Mouse (Mus musculus) stomach, postnatal 0 days (tissue): ENCODE measurements around the gene Tmprss6. TPM values are rescaled to one million over a fixed set of nuclear protein-coding genes. Genes with fewer than 3 reads are reported as not detected.

ENCODE experiments used
- ATAC-seq: fragments of 200-750 bp; cut with Nextera tagmentation; 2 replicates; pipeline ENCODE4 v1.8.0; 2017; ENCODE audit not compliant: low FRiP score, low TSS enrichment
- DNase-seq: peaks from one replicate; pipeline ENCODE4 v3.0.0-alpha.2; 2016; ENCODE audit warnings: low spot score
- H3K27ac ChIP-seq: fragments of 300-500 bp; sonication (generic); replicated peaks from 2 replicates; pipeline ENCODE4 v1.5.1; 2014; ENCODE audit warnings: mild to moderate bottlenecking, control low read depth
- H3K27me3 ChIP-seq: fragments of 300-500 bp; sonication (generic); 2 replicates; pipeline ENCODE4 v1.6.1; 2014; ENCODE audit warnings: low read length; ENCODE audit not compliant: control insufficient read depth, insufficient read depth
- H3K36me3 ChIP-seq: fragments of 300-500 bp; sonication (generic); 2 replicates; pipeline ENCODE4 v1.6.1; 2014; ENCODE audit warnings: low read length, mixed read lengths; ENCODE audit not compliant: control insufficient read depth, insufficient read depth
- H3K4me1 ChIP-seq: fragments of 300-500 bp; sonication (generic); replicated peaks from 2 replicates; pipeline ENCODE4 v1.6.1; 2014; ENCODE audit warnings: antibody characterized with exemption; ENCODE audit not compliant: control insufficient read depth, insufficient read depth
- H3K4me2 ChIP-seq: fragments of 300-500 bp; sonication (generic); replicated peaks from 2 replicates; pipeline ENCODE4 v1.6.1; 2014; ENCODE audit warnings: low read depth, mild to moderate bottlenecking, control low read depth, moderate library complexity
- H3K4me3 ChIP-seq: fragments of 300-500 bp; sonication (generic); 2 replicates; pipeline ENCODE4 v1.5.1; 2014; ENCODE audit warnings: low read depth, low read length, control low read depth
- H3K9ac ChIP-seq: fragments of 300-500 bp; sonication (generic); 2 replicates; pipeline ENCODE4 v1.6.1; 2014; ENCODE audit warnings: mild to moderate bottlenecking, low read length, control low read depth, mixed read lengths
- H3K9me3 ChIP-seq: fragments of 300-500 bp; sonication (generic); 2 replicates; pipeline ENCODE4 v1.6.1; 2016; ENCODE audit warnings: low read length; ENCODE audit not compliant: control insufficient read depth
- CTCF ChIP-seq: IDR thresholded peaks from 2 replicates; pipeline ENCODE4 v1.5.1; 2016; ENCODE audit warnings: antibody characterized with exemption, low read depth, mild to moderate bottlenecking, moderate library complexity
- EP300 ChIP-seq: optimal IDR thresholded peaks from 2 replicates; pipeline ENCODE3; 2016; ENCODE audit warnings: antibody characterized with exemption
- WGBS: fragments of 180-500 bp; shearing (Covaris S2); extraction: QIAGEN DNeasy Blood & Tissue Kit; methylation state at CpG from one replicate; pipeline ENCODE4 v1.1.7; 2014; 5-methylcytosine and 5-hydroxymethylcytosine counted together
- polyA plus RNA-seq: library from polyadenylated mRNA; unstranded; fragments of >200 nt; fragmentation: Nextera tagmentation; extraction: Ambion mirVana; gene quantifications from 2 replicates; pipeline ENCODE4 v1.2.1, GENCODE M21; 2015

The Tmprss6 gene
- polyA plus RNA-seq, 1 experiment from 2014 or later = 0.50 TPM

- Histone ChIP-seq H3K27me3 (no peaks in the 10 kb centered on the region), H3K4me2 (no peak overlapping the region), H3K9ac (no peak overlapping the region), H3K4me1 (no peaks in the 10 kb centered on the region), H3K4me3 (no peak overlapping the region), H3K36me3 (no peaks in the 10 kb centered on the region), H3K9me3 (no peaks in the 10 kb centered on the region), H3K27ac (no peak overlapping the region)
- no peak for DNase-seq
- ATAC-seq = no peak
- 73% methylated on average over 6 of the region's 6 CpGs for WGBS
- TF ChIP-seq CTCF = no peak
- TF ChIP-seq EP300 = no peak
These were observed 5.0 kb upstream of the Tmprss6 start for GRCm38 (mm10) chr15:78473442-78473841.

GRCm38 (mm10) chr15:78471902-78472301, 3.5 kb upstream of the Tmprss6 start:
- H3K9ac ChIP-seq = no peak overlapping the region
- no peak for DNase-seq
- 28% methylated on average over 7 of the region's 7 CpGs for WGBS

GRCm38 (mm10) chr15:78470495-78471276, 2.3 kb upstream of the Tmprss6 start:
- Histone ChIP-seq H3K4me2 (no peak overlapping the region), H3K27me3 (no peaks in the 10 kb centered on the region), H3K9ac (no peak overlapping the region), H3K4me1 (no peaks in the 10 kb centered on the region), H3K4me3 (no peak overlapping the region), H3K27ac (no peak overlapping the region), H3K9me3 (no peaks in the 10 kb centered on the region), H3K36me3 (no peaks in the 10 kb centered on the region)
- TF ChIP-seq CTCF (no peak), EP300 (no peak)
- WGBS = 66% methylated on average over 4 of the region's 4 CpGs
- ATAC-seq (no peak), DNase-seq (no peak)

More at GRCm38 (mm10) chr15:78471902-78472301, 3.5 kb upstream of the Tmprss6 start:
- no peaks in the 10 kb centered on the region for H3K36me3 ChIP-seq
- no peak overlapping the region for H3K4me2 ChIP-seq
- ATAC-seq = no peak
- no peak overlapping the region for H3K4me3 ChIP-seq
- no peaks in the 10 kb centered on the region for H3K4me1 ChIP-seq
- no peak for TF ChIP-seq EP300
- TF ChIP-seq CTCF = no peak
- H3K27ac ChIP-seq = no peak overlapping the region
- no peaks in the 10 kb centered on the region for H3K27me3 ChIP-seq
- H3K9me3 ChIP-seq = no peaks in the 10 kb centered on the region

- no peak for TF ChIP-seq EP300
- no peak for TF ChIP-seq CTCF
- 93% methylated on average over 7 of the region's 7 CpGs for WGBS
These were observed 864 bp downstream of the Tmprss6 start for GRCm38 (mm10) chr15:78467570-78467969.

GRCm38 (mm10) chr15:78466809-78467208, 1.6 kb downstream of the Tmprss6 start:
- Histone ChIP-seq H3K9me3 (no peaks in the 10 kb centered on the region), H3K27ac (no peak overlapping the region), H3K9ac (no peak overlapping the region), H3K27me3 (no peaks in the 10 kb centered on the region; the same call in 1 of the 2 replicates), H3K4me1 (no peaks in the 10 kb centered on the region), H3K4me2 (no peak overlapping the region), H3K4me3 (no peak overlapping the region), H3K36me3 (no peaks in the 10 kb centered on the region)
- ATAC-seq = no peak
- WGBS = 32% methylated on average over 6 of the region's 6 CpGs
- DNase-seq = peak; percentile 36
- peak; percentile 43 for TF ChIP-seq CTCF
- no peak for TF ChIP-seq EP300

More at GRCm38 (mm10) chr15:78467570-78467969, 864 bp downstream of the Tmprss6 start:
- H3K9me3 ChIP-seq = no peaks in the 10 kb centered on the region
- H3K27ac ChIP-seq = no peak overlapping the region
- H3K4me1 ChIP-seq = no peaks in the 10 kb centered on the region
- no peak for DNase-seq
- no peak overlapping the region for H3K9ac ChIP-seq
- H3K27me3 ChIP-seq = no peaks in the 10 kb centered on the region; the same call in 1 of the 2 replicates
- no peak for ATAC-seq
- no peak overlapping the region for H3K4me3 ChIP-seq
- no peak overlapping the region for H3K4me2 ChIP-seq
- no peaks in the 10 kb centered on the region for H3K36me3 ChIP-seq

- 37% methylated on average over 2 of the region's 2 CpGs for WGBS
- no peak for TF ChIP-seq EP300
- no peak for TF ChIP-seq CTCF
These were observed 5.5 kb downstream of the Tmprss6 start for GRCm38 (mm10) chr15:78462981-78463380.

More at GRCm38 (mm10) chr15:78462981-78463380, 5.5 kb downstream of the Tmprss6 start:
- H3K9ac ChIP-seq = no peak overlapping the region
- no peaks in the 10 kb centered on the region for H3K36me3 ChIP-seq
- H3K4me3 ChIP-seq = no peak overlapping the region
- DNase-seq (no peak), ATAC-seq (no peak)
- H3K27ac ChIP-seq = no peak overlapping the region
- H3K27me3 ChIP-seq = no peaks in the 10 kb centered on the region; the same call in 1 of the 2 replicates
- no peak overlapping the region for H3K4me2 ChIP-seq
- H3K4me1 ChIP-seq = no peaks in the 10 kb centered on the region
- H3K9me3 ChIP-seq = no peaks in the 10 kb centered on the region
